Mouse (Mus musculus): ENCODE results near the gene Olfr458.
"Not testable (repeated sequence)": the region's sequence is repeated elsewhere in the genome, so short reads cannot be mapped to it uniquely, and the experiment has no call there.

The Olfr458 gene

GRCm38 (mm10) chr6:42465096-42465495 is at the start of gene Olfr458:
Olfr458 (minus strand) TSS chr6:42465196.
- DNase-seq (ENCODE audit: low read depth) = no peak

GRCm38 (mm10) chr6:42513461-42513860 is 48.5 kb upstream of the Olfr458 start:
- no peak for DNase-seq (ENCODE audit: low read depth)

DNA sequence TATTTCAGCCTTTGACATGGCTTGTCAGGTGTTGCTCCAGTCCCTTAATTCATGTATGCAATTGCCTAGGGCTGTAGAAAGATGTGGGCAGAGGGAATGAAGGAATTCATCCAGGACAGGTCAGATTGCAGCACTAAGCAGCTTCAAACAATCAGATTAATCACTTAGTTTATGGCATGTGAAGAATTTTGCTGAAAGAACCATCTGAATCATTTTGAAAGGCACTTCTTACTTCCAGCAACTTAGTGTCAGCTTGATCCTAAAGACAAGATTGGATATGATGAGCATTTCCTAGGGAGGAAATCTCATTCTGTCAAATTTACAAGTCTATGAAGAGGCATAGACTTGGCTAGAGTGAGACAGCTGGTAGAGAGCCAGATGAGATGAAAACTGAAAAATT is 44.3 kb upstream of the Olfr458 start:
- DNase-seq (ENCODE audit: low read depth) = no peak

DNA sequence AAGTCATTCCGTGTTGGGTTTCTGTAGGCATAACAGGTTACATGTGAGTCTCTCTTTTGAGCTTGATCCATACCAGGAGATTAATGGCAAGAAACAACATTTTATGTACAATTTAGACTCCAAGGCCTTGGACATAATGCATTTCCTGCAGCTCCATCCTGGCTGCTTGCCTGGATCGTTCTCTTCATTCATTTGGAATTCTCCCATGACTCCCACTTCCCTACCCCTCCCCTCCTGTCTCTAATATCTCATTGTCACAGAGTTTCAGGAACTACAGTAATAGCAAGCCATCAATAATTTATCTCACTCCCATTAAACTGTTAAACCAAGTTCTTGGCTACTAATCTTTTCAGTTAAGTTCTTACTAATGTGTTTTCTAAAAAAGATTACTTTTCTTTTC is 38.5 kb upstream of the Olfr458 start:
- no peak for DNase-seq (ENCODE audit: low read depth)

GRCm38 (mm10) chr6:42489731-42490130 is 24.7 kb upstream of the Olfr458 start:
- DNase-seq (ENCODE audit: low read depth) = no peak

DNA sequence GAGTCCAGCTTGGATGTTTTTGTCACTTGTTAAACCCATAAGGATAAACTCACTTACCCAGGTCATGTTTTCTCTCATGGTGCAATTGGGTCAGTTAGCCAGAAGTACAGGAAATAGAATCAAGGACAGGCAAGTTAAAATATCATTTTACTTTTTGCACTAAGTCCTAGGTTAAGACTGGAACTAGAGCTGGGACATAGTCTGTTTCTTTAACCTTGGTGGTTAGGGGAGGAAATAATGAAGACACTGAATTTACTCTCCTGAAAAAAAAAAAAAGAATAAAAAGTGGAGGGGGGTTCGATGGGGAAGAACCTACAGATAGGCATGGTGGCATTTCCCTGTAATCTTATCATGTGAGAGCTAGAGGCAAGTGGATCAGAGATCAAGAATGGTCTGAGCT is 22.1 kb upstream of the Olfr458 start, which contains the start of gene Olfr456:
Olfr456 (minus strand) TSS at position 101 of the 400 bp plus-strand sequence.
- DNase-seq (ENCODE audit: low read depth) = no peak

DNA sequence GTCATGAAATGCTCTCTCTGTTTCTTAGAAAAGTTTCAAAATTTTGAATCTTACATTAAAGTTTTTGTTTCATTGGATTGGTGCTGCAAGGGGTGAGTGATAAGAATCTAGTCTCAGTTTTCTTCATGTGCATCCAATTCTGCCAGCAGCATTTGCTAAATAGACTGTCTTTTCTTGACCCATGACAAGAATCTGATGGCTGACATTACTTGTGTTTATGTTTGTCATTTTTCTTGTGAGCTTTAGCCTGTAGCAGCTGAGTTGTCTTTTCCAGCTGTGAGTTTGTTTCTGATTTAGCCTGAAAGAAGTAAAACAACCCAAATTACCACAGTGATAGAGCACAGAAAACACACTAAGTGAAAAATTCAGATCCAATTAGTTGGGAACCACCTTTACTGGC is 19.6 kb upstream of the Olfr458 start:
- no peak for DNase-seq (ENCODE audit: low read depth)

- no peak for DNase-seq (ENCODE audit: low read depth)
These were observed 11.2 kb upstream of the Olfr458 start, which contains the start of gene Olfr457 for GRCm38 (mm10) chr6:42476235-42476634. Olfr457 (minus strand) TSS chr6:42476335.

GRCm38 (mm10) chr6:42471298-42471697 is 6.3 kb upstream of the Olfr458 start:
- not testable (repeated sequence) for DNase-seq (ENCODE audit: low read depth)

DNA sequence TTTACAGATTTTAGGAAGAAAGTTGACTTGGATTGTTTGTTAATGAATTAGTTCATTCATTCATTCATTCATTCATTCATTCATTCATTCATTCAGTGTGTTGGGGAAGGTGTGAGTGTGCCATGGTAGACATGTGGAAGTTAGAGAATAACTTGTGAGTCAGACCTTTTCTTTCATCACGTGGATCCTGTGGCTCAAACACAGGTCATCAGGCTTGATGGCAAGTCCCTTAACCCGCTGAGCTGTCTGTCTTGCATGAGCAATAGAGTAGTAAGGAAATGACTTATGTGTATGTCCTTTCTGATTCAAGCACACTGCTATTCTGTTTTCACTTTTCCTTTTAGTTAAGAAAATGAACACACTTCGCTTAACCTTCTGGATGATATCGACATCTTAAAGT is 5.5 kb upstream of the Olfr458 start:
- no peak for DNase-seq (ENCODE audit: low read depth)

GRCm38 (mm10) chr6:42447381-42447780 is 17.6 kb downstream of the Olfr458 start:
- DNase-seq (ENCODE audit: low read depth) = no peak

DNA sequence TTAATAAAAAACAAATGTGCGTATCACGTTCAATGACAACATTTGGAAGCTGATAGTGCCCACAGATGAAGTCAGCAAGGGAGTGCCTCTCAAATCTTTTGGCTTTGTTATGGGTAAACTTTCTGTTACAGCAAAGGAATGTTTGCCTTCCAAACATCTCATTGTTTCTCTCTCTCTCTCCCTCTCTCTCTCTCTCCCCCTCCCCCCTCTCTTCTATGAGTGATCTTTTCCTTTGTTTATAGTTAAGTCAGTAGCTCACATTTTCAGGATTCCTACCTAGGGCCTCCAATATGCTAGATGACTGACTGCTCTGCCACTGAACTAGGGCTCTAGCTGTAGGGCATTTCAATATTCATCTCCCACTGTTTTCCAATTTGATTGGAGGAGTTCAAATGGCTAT is 20.5 kb downstream of the Olfr458 start:
- no peak for DNase-seq (ENCODE audit: low read depth)

- no peak for DNase-seq (ENCODE audit: low read depth)
These were observed 23.6 kb downstream of the Olfr458 start for GRCm38 (mm10) chr6:42441395-42441794.

DNA sequence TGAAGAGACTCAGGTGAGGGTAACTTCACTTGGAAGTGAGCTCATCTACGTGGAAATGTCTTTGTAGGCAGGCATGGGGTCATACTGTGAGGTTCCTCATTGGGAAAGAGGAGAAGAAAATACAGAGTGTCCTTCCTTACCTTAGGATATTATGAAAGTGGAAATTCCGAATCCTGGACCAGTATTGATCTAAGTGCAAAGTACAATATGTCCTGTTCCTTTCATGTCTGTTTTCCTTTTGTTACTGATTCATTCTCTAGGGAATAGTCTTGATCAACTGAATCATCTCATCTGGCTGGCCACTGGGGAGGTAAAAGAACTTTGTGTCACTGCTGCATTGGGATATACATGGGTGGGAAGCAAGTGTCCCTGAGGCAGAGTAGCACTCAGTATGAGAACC is 29.5 kb downstream of the Olfr458 start:
- DNase-seq (ENCODE audit: low read depth) = no peak

DNA sequence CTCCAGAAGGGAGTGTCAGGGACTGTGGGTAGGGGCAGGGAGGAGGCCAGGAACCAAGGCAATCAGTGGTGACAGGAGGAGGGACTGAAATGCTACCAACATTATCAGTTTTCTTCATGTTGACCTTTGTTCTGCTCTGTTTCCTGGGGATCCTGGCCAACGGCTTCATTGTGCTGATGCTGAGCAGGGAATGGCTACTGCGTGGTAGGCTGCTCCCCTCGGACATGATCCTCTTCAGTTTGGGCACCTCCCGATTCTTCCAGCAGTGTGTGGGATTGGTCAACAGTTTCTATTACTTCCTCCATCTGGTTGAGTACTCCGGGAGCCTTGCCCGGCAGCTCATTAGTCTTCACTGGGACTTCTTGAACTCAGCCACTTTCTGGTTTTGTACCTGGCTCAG is 30.6 kb downstream of the Olfr458 start, which contains the start of gene Tas2r126:
Tas2r126 (plus strand) TSS at position 90 of the 400 bp plus-strand sequence.
- DNase-seq (ENCODE audit: low read depth) = no peak

- no peak for DNase-seq (ENCODE audit: low read depth)
These were observed 31.4 kb downstream of the Olfr458 start for GRCm38 (mm10) chr6:42433554-42433953.

DNA sequence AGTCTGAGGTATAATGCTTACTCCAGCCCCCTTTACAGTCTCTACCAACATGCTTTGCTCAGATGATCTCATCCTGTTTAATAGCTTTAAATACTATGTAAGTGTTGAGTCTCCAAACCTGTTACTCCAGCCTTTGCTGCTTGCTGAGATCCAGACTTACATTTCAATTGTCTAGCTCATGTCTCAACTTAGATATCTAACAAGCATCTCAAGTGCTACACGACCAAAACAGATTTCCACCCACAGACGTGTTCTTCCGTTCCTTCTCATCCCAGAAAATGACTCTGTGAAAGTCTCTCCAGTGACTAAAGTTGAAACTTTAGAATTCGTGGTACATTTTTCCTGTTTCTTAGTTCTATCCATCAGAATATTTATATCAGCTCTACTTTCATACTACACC is 38.7 kb downstream of the Olfr458 start:
- DNase-seq (ENCODE audit: low read depth) = no peak

DNA sequence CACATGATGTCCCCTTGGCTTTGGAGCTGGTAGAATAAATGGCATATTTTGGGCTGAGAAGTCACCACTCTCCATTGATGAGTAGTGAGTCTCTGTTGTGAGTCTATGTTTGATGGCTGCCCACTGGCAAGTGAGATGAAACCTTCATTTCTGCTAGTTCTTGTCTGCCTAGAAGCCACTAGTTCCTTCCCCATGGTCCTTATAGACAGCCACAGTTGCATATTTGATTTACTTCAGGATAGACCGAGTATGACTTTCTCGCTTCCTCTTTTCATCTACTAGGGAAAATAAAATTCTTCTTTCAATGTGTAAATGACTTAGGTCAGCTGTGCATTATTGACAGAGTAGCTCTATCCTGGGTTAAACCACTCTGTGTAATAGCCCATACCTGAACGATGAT is 40.5 kb downstream of the Olfr458 start:
- DNase-seq (ENCODE audit: low read depth) = no peak

GRCm38 (mm10) chr6:42421439-42421838 is 43.6 kb downstream of the Olfr458 start:
- no peak for DNase-seq (ENCODE audit: low read depth)

GRCm38 (mm10) chr6:42419443-42419842 is 45.6 kb downstream of the Olfr458 start:
- DNase-seq (ENCODE audit: low read depth) = no peak
